Mouse (Mus musculus): ENCODE measurements at regions not wholly inside any gene's neighbourhood (a gene's known extent, or its start where the extent isn't known, plus 50 kb on each side); places are given as distances from the start of the nearest gene placed in this dataset.
A peak's percentile ranks its signal among the peaks of the same experiment; 100 is the strongest.

GRCm38 (mm10) chr4:7642878-7643590 lies 595.8 kb downstream of the Car8 start:
- DNase-seq (ENCODE audit: low read depth, low spot score): peak; percentile 24

- no peak for DNase-seq (ENCODE audit: low read depth, low spot score)
Observed at GRCm38 (mm10) chr4:7597671-7598390, 641.0 kb downstream of the Car8 start.

- DNase-seq (ENCODE audit: low read depth, low spot score): no peak
Observed at GRCm38 (mm10) chr4:7596116-7596515, 642.7 kb downstream of the Car8 start.

- DNase-seq (ENCODE audit: low read depth, low spot score): no peak
Observed at GRCm38 (mm10) chr4:7583851-7584250, 655.0 kb downstream of the Car8 start.

GRCm38 (mm10) chr4:7581931-7582330 lies 656.9 kb downstream of the Car8 start:
- DNase-seq (ENCODE audit: low read depth, low spot score): no peak

- DNase-seq (ENCODE audit: low read depth, low spot score): no peak
Observed at GRCm38 (mm10) chr4:7581220-7581916, 657.5 kb downstream of the Car8 start.

GRCm38 (mm10) chr4:7580554-7581219 lies 658.2 kb downstream of the Car8 start:
- DNase-seq (ENCODE audit: low read depth, low spot score): peak; percentile 79

- no peak for DNase-seq (ENCODE audit: low read depth, low spot score)
Observed at GRCm38 (mm10) chr4:7574011-7574410, 664.8 kb downstream of the Car8 start.

GRCm38 (mm10) chr4:7567687-7568393 lies 671.0 kb downstream of the Car8 start:
- DNase-seq (ENCODE audit: low read depth, low spot score): peak; percentile 60

- no peak for DNase-seq (ENCODE audit: low read depth, low spot score)
Observed at GRCm38 (mm10) chr4:7559867-7560832, 678.7 kb downstream of the Car8 start.

GRCm38 (mm10) chr4:7558721-7559120 lies 680.1 kb downstream of the Car8 start:
- no peak for DNase-seq (ENCODE audit: low read depth, low spot score)

- no peak for DNase-seq (ENCODE audit: low read depth, low spot score)
Observed at GRCm38 (mm10) chr4:7534301-7534700, 704.5 kb downstream of the Car8 start.

- no peak for DNase-seq (ENCODE audit: low read depth, low spot score)
Observed at GRCm38 (mm10) chr4:7527718-7528117, 711.1 kb downstream of the Car8 start.

- DNase-seq (ENCODE audit: low read depth, low spot score): no peak
Observed at GRCm38 (mm10) chr4:7513081-7513480, 725.8 kb downstream of the Car8 start.

- DNase-seq (ENCODE audit: low read depth, low spot score): no peak
Observed at GRCm38 (mm10) chr4:7485552-7485951, 753.3 kb downstream of the Car8 start.

- no peak for DNase-seq (ENCODE audit: low read depth, low spot score)
Observed at GRCm38 (mm10) chr4:7455130-7455529, 783.7 kb downstream of the Car8 start.

- no peak for DNase-seq (ENCODE audit: low read depth, low spot score)
Observed at GRCm38 (mm10) chr4:7452678-7453077, 786.2 kb downstream of the Car8 start.

GRCm38 (mm10) chr4:7450991-7451390 lies 787.9 kb downstream of the Car8 start:
- DNase-seq (ENCODE audit: low read depth, low spot score): no peak

GRCm38 (mm10) chr4:7429308-7429707 lies 809.5 kb downstream of the Car8 start:
- DNase-seq (ENCODE audit: low read depth, low spot score): no peak

- no peak for DNase-seq (ENCODE audit: low read depth, low spot score)
Observed at GRCm38 (mm10) chr4:7424081-7424480, 814.8 kb downstream of the Car8 start.

All from brain, embryonic 18.5 days (tissue).